Mouse (Mus musculus) right cerebral cortex, postnatal 14 days (tissue): ENCODE measurements at regions not wholly inside any gene's neighbourhood (a gene's known extent, or its start where the extent isn't known, plus 50 kb on each side); places are given as distances from the start of the nearest gene placed in this dataset.

Source experiments
- DNase-seq: peaks from one replicate; pipeline ENCODE4 v3.0.0; 2022

GRCm38 (mm10) chr9:43982359-43982889 is 60.8 kb upstream of the Thy1 start:
- no peak for DNase-seq

DNA sequence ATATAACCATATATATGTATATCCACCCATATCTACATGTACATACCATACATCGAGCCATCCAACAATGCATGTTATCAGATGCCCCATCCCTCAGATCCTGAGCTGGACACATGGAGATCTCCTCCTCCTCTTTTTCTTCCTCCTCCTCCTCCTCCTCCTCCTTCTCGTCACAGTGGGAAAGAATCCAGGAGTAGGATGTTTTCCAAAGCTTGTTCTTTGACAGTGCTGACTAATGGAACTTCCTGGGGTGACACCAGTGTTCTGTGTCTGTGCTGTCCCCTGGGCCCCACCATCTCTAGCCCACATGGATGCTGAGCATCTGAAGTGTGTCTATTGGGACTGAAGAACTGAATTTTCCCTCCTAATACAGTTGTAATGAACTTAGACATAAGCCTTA is 60.0 kb upstream of the Thy1 start:
- no peak for DNase-seq

DNA sequence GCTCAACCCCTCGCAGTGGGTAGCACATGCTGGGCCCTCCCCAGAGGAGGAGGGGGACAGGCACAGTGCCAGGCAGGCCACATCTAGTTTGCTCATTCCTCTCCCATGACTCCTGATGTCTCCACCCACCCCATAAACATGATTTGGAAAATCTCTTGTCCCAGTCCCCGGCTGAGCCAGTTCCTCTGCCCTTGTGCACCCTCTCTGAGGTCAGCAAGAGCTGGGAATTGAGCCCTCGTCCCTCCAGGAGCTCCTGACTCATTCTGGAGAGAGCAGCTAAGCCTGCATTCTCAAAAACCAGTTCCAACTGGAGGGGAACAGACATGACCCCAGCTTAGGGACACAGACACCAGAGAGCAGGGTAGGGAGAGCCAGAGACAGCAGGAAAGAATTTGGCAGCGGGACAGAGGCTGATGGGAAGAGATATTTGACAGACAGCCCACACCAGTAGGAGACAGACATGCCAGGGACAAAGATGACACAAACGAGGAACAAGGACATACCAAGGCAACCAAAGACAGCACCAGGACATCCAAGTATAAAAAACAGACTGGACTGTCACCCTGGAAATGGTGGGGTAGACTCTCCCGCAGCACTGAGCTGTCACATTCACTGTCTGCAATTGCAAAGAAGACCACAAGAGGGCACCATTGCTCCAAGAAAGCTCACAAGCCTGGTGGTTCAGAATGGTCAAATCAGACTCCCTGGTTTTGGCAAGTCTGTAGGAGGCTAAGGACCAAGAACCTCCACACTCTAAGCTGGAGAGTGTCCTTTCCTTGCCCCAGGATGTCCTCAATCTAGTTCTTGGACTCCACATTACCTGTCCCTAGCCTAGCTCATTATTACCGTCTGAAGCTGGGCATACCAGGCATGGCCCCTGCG is 58.8 kb upstream of the Thy1 start:
- peak; percentile 82 for DNase-seq

DNA sequence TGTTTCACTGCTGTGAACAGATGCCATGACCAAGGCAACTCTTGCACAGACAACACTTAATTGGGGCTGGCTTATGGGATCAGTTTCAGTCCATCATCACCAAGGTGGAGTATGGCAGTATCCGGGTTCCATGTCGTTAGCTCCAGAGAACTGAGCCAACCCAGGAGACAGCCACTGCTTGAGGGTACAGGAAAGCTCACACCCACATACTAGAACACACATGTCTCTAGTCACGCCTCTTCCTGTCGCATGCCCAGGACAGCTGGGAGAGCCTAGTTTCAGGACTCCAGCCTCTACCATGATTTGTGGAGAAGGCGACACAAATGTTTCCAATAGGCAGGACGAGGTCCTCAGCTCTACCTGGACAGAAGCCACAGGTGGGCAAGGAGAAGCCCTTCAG is 55.2 kb upstream of the Thy1 start:
- no peak for DNase-seq

GRCm38 (mm10) chr9:43988981-43989860 is 54.0 kb upstream of the Thy1 start:
- peak; percentile 56 for DNase-seq

- DNase-seq: no peak
Measured at GRCm38 (mm10) chr9:43990124-43990523, 53.1 kb upstream of the Thy1 start.

DNA sequence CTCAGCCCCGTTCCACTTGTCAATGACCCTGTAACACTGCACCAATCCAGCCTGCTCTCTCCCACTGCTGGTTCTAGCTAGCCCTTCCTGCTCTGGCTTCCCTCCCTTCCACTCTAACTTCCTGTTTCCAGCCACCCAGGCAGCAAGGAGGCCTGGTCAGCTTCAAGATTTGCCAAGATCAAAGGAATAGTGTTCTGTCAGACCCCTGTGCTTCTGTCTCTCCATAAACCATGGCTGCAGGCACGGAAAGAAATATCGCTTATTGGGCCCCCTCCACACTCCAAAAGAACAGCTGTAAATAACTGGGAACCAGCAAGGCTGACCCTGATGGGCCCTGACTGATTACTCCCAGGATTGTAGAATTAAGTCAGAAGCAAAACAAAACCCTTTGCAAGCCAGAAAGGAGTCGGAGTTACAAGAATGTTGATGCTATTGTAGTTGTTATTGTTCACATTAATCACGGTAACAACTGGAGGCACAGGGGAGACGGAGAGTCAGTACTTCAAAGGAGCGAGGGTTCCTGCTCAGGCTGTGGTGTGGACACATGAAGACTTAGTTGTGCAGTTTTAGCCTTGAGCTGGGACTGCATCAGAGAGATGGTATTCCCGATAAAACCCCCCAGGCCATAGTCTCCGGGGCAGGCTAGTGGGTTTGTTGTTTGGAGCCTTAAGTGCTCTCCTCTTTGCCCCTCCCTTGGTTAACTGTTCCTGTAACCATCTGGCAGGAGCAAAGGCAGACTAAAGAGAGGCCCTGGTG is 49.8 kb upstream of the Thy1 start:
- no peak for DNase-seq
